Mouse (Mus musculus) midbrain, postnatal 0 days (tissue): ENCODE results near the gene Ccdc27. TPM values are rescaled to one million over a fixed set of nuclear protein-coding genes. Genes with fewer than 3 reads are reported as not detected.

ENCODE experiments used
- ATAC-seq: fragments of 200-750 bp; cut with Nextera tagmentation; 2 replicates; pipeline ENCODE4 v1.8.0; 2017; ENCODE audit warnings: moderate number of reproducible peaks, mild to moderate bottlenecking, moderate TSS enrichment, moderate library complexity; ENCODE audit not compliant: low FRiP score
- DNase-seq: peaks from one replicate; pipeline ENCODE4 v3.0.0-alpha.2; 2015; ENCODE audit warnings: low spot score
- H3K27ac ChIP-seq: fragments of 300-500 bp; sonication (generic); 2 replicates; pipeline ENCODE4 v1.5.1; 2014; ENCODE audit warnings: low read depth, mild to moderate bottlenecking, low read length, mixed read lengths
- H3K27me3 ChIP-seq: fragments of 300-500 bp; sonication (generic); 2 replicates; pipeline ENCODE4 v1.6.1; 2014; ENCODE audit warnings: low read length, control low read depth, mixed read lengths; ENCODE audit not compliant: insufficient read depth
- H3K36me3 ChIP-seq: fragments of 300-500 bp; sonication (generic); 2 replicates; pipeline ENCODE4 v1.6.1; 2014; ENCODE audit warnings: low read length, control low read depth, mixed read lengths; ENCODE audit not compliant: insufficient read depth
- H3K4me1 ChIP-seq: fragments of 300-500 bp; sonication (generic); 2 replicates; pipeline ENCODE4 v1.6.1; 2014; ENCODE audit warnings: mild to moderate bottlenecking, control low read depth, antibody characterized with exemption, low read length, mixed read lengths; ENCODE audit not compliant: insufficient read depth
- H3K4me2 ChIP-seq: fragments of 300-500 bp; sonication (generic); 2 replicates; pipeline ENCODE4 v1.6.1; 2014; ENCODE audit warnings: low read depth, mild to moderate bottlenecking, low read length, mixed read lengths; ENCODE audit not compliant: poor library complexity, severe bottlenecking
- H3K4me3 ChIP-seq: fragments of 300-500 bp; sonication (generic); 2 replicates; pipeline ENCODE4 v1.5.1; 2014; ENCODE audit warnings: low read depth, mild to moderate bottlenecking, low read length, moderate library complexity
- H3K9ac ChIP-seq: fragments of 300-500 bp; sonication (generic); replicated peaks from 2 replicates; pipeline ENCODE4 v1.6.1; 2014; ENCODE audit warnings: mild to moderate bottlenecking, low read length, moderate library complexity, mixed read lengths; ENCODE audit not compliant: poor library complexity, severe bottlenecking
- H3K9me3 ChIP-seq: fragments of 300-500 bp; sonication (generic); 2 replicates; pipeline ENCODE4 v1.6.1; 2016; ENCODE audit warnings: low read length, control low read depth
- CTCF ChIP-seq: IDR thresholded peaks from 2 replicates; pipeline ENCODE4 v1.5.1; 2016; ENCODE audit warnings: antibody characterized with exemption, mild to moderate bottlenecking
- WGBS: fragments of 180-500 bp; shearing (Covaris S2); extraction: QIAGEN DNeasy Blood & Tissue Kit; methylation state at CpG from one replicate; pipeline ENCODE4 v1.1.7; 2014; 5-methylcytosine and 5-hydroxymethylcytosine counted together
- polyA plus RNA-seq: library from polyadenylated mRNA; unstranded; fragments of >200 nt; fragmentation: Nextera tagmentation; extraction: Ambion mirVana; gene quantifications from 2 replicates; pipeline ENCODE4 v1.2.1, GENCODE M21; 2015
- total RNA-seq: library from RNA; depleted of rRNA; stranded (reverse); fragments of >200 nt; gene quantifications from 2 replicates; pipeline ENCODE4 v1.2.3, GENCODE M21; 2014; rRNA removed

Ccdc27 gene
- total RNA-seq (not detected in 2 replicates), polyA plus RNA-seq (not detected in 2 replicates)

GRCm38 (mm10) chr4:154042577-154042976 is at the start of gene Ccdc27:
Ccdc27 (minus strand) TSS chr4:154042677.
- Histone ChIP-seq H3K4me1 (no peaks in the 10 kb centered on the region), H3K4me2 (no peak within 1 kb of the TSS), H3K36me3 (no peaks in the 10 kb centered on the region), H3K27ac (no peak within 1 kb of the TSS), H3K27me3 (no peaks in the 10 kb centered on the region), H3K4me3 (no peak within 1 kb of the TSS), H3K9me3 (no peaks in the 10 kb centered on the region), H3K9ac (no peak within 1 kb of the TSS)
- ATAC-seq (no peak), DNase-seq (no peak)
- WGBS: 85% methylated on average over 9 of the region's 9 CpGs
- no peak for TF ChIP-seq CTCF

GRCm38 (mm10) chr4:154091356-154091755 is 48.9 kb upstream of the Ccdc27 start:
- no peak for TF ChIP-seq CTCF
- no peak for DNase-seq
- no peak for ATAC-seq
- no peaks in the 10 kb centered on the region for H3K4me1 ChIP-seq
- no peak overlapping the region for H3K9ac ChIP-seq
- H3K27ac ChIP-seq: no peak overlapping the region
- no peaks in the 10 kb centered on the region for H3K9me3 ChIP-seq
- WGBS: 52% methylated on average over 8 of the region's 8 CpGs
- H3K27me3 ChIP-seq: no peaks in the 10 kb centered on the region
- no peaks in the 10 kb centered on the region for H3K36me3 ChIP-seq
- H3K4me2 ChIP-seq: no peak overlapping the region
- H3K4me3 ChIP-seq: no peak overlapping the region

- H3K9me3 ChIP-seq: no peaks in the 10 kb centered on the region
- H3K9ac ChIP-seq: no peak overlapping the region
- 56% methylated on average over 5 of the region's 5 CpGs for WGBS
- ATAC-seq (no peak), DNase-seq (no peak)
- no peak overlapping the region for H3K4me3 ChIP-seq
- no peak for TF ChIP-seq CTCF
- no peak overlapping the region for H3K4me2 ChIP-seq
- H3K27ac ChIP-seq: no peak overlapping the region
- H3K36me3 ChIP-seq: no peaks in the 10 kb centered on the region
- H3K27me3 ChIP-seq: no peaks in the 10 kb centered on the region
- H3K4me1 ChIP-seq: no peaks in the 10 kb centered on the region
Measured at GRCm38 (mm10) chr4:154089205-154089604, 46.7 kb upstream of the Ccdc27 start.

GRCm38 (mm10) chr4:154086436-154086835 is 44.0 kb upstream of the Ccdc27 start:
- Histone ChIP-seq H3K4me3 (no peak overlapping the region), H3K4me2 (no peak overlapping the region), H3K4me1 (no peaks in the 10 kb centered on the region), H3K9ac (no peak overlapping the region), H3K9me3 (no peaks in the 10 kb centered on the region), H3K27ac (no peak overlapping the region), H3K27me3 (peaks cover 15% of the 10 kb centered on the region; the same call in 1 of the 2 replicates), H3K36me3 (no peaks in the 10 kb centered on the region)
- ATAC-seq: no peak
- WGBS: 85% methylated on average over 8 of the region's 8 CpGs
- DNase-seq: no peak
- TF ChIP-seq CTCF: no peak

GRCm38 (mm10) chr4:154085856-154086255 is 43.4 kb upstream of the Ccdc27 start:
- no peak overlapping the region for H3K4me2 ChIP-seq
- peaks cover 20% of the 10 kb centered on the region; the same call in 1 of the 2 replicates for H3K27me3 ChIP-seq
- WGBS: 29% methylated on average over 3 of the region's 3 CpGs
- no peak overlapping the region for H3K27ac ChIP-seq
- ATAC-seq: no peak
- H3K4me3 ChIP-seq: no peak overlapping the region
- no peak overlapping the region for H3K9ac ChIP-seq
- H3K9me3 ChIP-seq: no peaks in the 10 kb centered on the region
- H3K36me3 ChIP-seq: no peaks in the 10 kb centered on the region
- no peaks in the 10 kb centered on the region for H3K4me1 ChIP-seq
- TF ChIP-seq CTCF: no peak
- DNase-seq: peak; percentile 38

GRCm38 (mm10) chr4:154081974-154082373 is 39.5 kb upstream of the Ccdc27 start:
- TF ChIP-seq CTCF: no peak
- DNase-seq: no peak
- Histone ChIP-seq H3K27me3 (peaks cover 37% of the 10 kb centered on the region; the same call in 1 of the 2 replicates), H3K36me3 (no peaks in the 10 kb centered on the region), H3K4me2 (no peak overlapping the region), H3K9me3 (no peaks in the 10 kb centered on the region), H3K27ac (no peak overlapping the region), H3K4me3 (no peak overlapping the region), H3K4me1 (no peaks in the 10 kb centered on the region), H3K9ac (no peak overlapping the region)
- WGBS: 25% methylated on average over 1 of the region's 1 CpGs
- no peak for ATAC-seq
